Mouse (Mus musculus) CH12.LX (cell line): ENCODE measurements around the gene Tom1. TPM values are rescaled to one million over a fixed set of nuclear protein-coding genes. Genes with fewer than 3 reads are reported as not detected.

Experiments used
- DNase-seq: peaks from one replicate; pipeline ENCODE4 v3.0.0-alpha.2; 2013; ENCODE audit errors: extremely low read depth
- H3K27ac ChIP-seq: 2 replicates; pipeline ENCODE4 v1.5.1; 2012; ENCODE audit warnings: low read depth, mild to moderate bottlenecking, control low read depth, moderate library complexity; ENCODE audit not compliant: insufficient read depth
- H3K27me3 ChIP-seq: replicated peaks from 2 replicates; pipeline ENCODE3; 2012; ENCODE audit warnings: inconsistent platforms
- H3K36me3 ChIP-seq, 2 experiments: replicated peaks in 1 of 2; 2 replicates each; pipeline versions ENCODE3 to v1.6.1; 2012; ENCODE audit warnings: inconsistent platforms in 1 of 2, low read length in 1 of 2, mild to moderate bottlenecking in 1 of 2, mixed read lengths in 1 of 2, moderate library complexity in 1 of 2; ENCODE audit not compliant: control insufficient read depth in 1 of 2, insufficient read depth in 1 of 2
- H3K4me1 ChIP-seq, 2 experiments: 2 replicates each; pipeline ENCODE4 v1.6.1; 2012; ENCODE audit warnings: inconsistent platforms in 1 of 2, moderate library complexity in 1 of 2; ENCODE audit not compliant: insufficient read depth in 2 of 2, control insufficient read depth in 1 of 2
- H3K4me2 ChIP-seq: 2 replicates; pipeline ENCODE4 v1.6.1; 2012; ENCODE audit warnings: low read depth, mild to moderate bottlenecking, control low read depth; ENCODE audit not compliant: poor library complexity, insufficient read depth, severe bottlenecking
- H3K4me3 ChIP-seq, 3 experiments: fragments of 150-350 bp in 1 of 3; sonication (generic) in 1 of 3; replicated peaks in 1 of 3; 2 replicates each; pipeline versions ENCODE3 to v1.5.1; 2011 to 2012; ENCODE audit warnings: low read depth in 2 of 3, low read length in 2 of 3, mild to moderate bottlenecking in 2 of 3, moderate library complexity in 2 of 3, control low read depth in 1 of 3, improper control_type of control experiment in 1 of 3, inconsistent platforms in 1 of 3, mixed read lengths in 1 of 3; ENCODE audit not compliant: poor library complexity in 1 of 3
- H3K79me2 ChIP-seq: replicated peaks from 2 replicates; pipeline ENCODE4 v1.6.1; 2012; ENCODE audit warnings: mild to moderate bottlenecking, moderate library complexity; ENCODE audit not compliant: control insufficient read depth, poor library complexity, insufficient read depth, severe bottlenecking; ENCODE audit errors: extremely low read depth
- H3K9ac ChIP-seq: 2 replicates; pipeline ENCODE4 v1.6.1; 2012; ENCODE audit warnings: low read depth, mild to moderate bottlenecking, control low read depth, moderate library complexity; ENCODE audit not compliant: insufficient read depth
- H3K9me3 ChIP-seq: replicated peaks from 2 replicates; pipeline ENCODE3; 2012; ENCODE audit warnings: low read length, inconsistent platforms, mixed read lengths
- BHLHE40 ChIP-seq: IDR thresholded peaks from 2 replicates; pipeline ENCODE4 v1.6.1; 2011; ENCODE audit warnings: mild to moderate bottlenecking, low read depth, low read length, improper control_type of control experiment
- CHD1 ChIP-seq: IDR thresholded peaks from 2 replicates; pipeline ENCODE4 v1.6.1; 2012; ENCODE audit warnings: low read depth, low read length, improper control_type of control experiment, inconsistent platforms
- CHD2 ChIP-seq: IDR thresholded peaks from 2 replicates; pipeline ENCODE4 v1.6.1; 2011; ENCODE audit warnings: low read length, improper control_type of control experiment
- CTCF ChIP-seq, 2 experiments: IDR thresholded peaks in 1 of 2; conservative IDR thresholded peaks in 1 of 2; 2 replicates each; pipeline ENCODE4 v1.5.1; 2011 to 2012; ENCODE audit warnings: low read depth in 2 of 2, low read length in 2 of 2, improper control_type of control experiment in 1 of 2, inconsistent platforms in 1 of 2, mild to moderate bottlenecking in 1 of 2, moderate library complexity in 1 of 2
- EP300 ChIP-seq: IDR thresholded peaks from 2 replicates; pipeline ENCODE4 v1.6.1; 2011; ENCODE audit warnings: low read length, improper control_type of control experiment
- ETS1 ChIP-seq: conservative IDR thresholded peaks from 2 replicates; pipeline ENCODE4 v1.6.1; 2012; ENCODE audit warnings: low read depth, mild to moderate bottlenecking, inconsistent platforms, low read length, improper control_type of control experiment, moderate library complexity
- GABPA ChIP-seq: IDR thresholded peaks from 2 replicates; pipeline ENCODE4 v1.6.1; 2012; ENCODE audit warnings: low read depth, low read length, improper control_type of control experiment, inconsistent platforms; ENCODE audit not compliant: insufficient replicate concordance
- HCFC1 ChIP-seq: IDR thresholded peaks from 2 replicates; pipeline ENCODE4 v1.6.1; 2012; ENCODE audit warnings: low read depth, mild to moderate bottlenecking, inconsistent platforms, low read length, improper control_type of control experiment
- JUN ChIP-seq: IDR thresholded peaks from 2 replicates; pipeline ENCODE4 v1.6.1; 2011; ENCODE audit warnings: low read depth, mild to moderate bottlenecking, low read length, improper control_type of control experiment, moderate library complexity; ENCODE audit not compliant: insufficient read depth
- JUND ChIP-seq: conservative IDR thresholded peaks from 2 replicates; pipeline ENCODE4 v1.6.1; 2011; ENCODE audit warnings: low read depth, low read length, improper control_type of control experiment
- KAT2A ChIP-seq: IDR thresholded peaks from 2 replicates; pipeline ENCODE4 v1.6.1; 2012; ENCODE audit warnings: low read length, improper control_type of control experiment, inconsistent platforms; ENCODE audit not compliant: insufficient replicate concordance
- MAFK ChIP-seq: IDR thresholded peaks from 2 replicates; pipeline ENCODE4 v1.6.1; 2011; ENCODE audit warnings: low read length, improper control_type of control experiment; ENCODE audit not compliant: insufficient replicate concordance
- MAX ChIP-seq: IDR thresholded peaks from 2 replicates; pipeline ENCODE4 v1.6.1; 2011; ENCODE audit warnings: low read length, improper control_type of control experiment
- MEF2A ChIP-seq: IDR thresholded peaks from 2 replicates; pipeline ENCODE4 v1.6.1; 2014; ENCODE audit warnings: low read depth, mild to moderate bottlenecking, inconsistent platforms, low read length, improper control_type of control experiment, borderline replicate concordance
- NRF1 ChIP-seq: IDR thresholded peaks from 2 replicates; pipeline ENCODE4 v1.6.1; 2014; ENCODE audit warnings: low read depth, mild to moderate bottlenecking, inconsistent platforms, low read length, improper control_type of control experiment, moderate library complexity
- RAD21 ChIP-seq: IDR thresholded peaks from 2 replicates; pipeline ENCODE4 v1.6.1; 2011; ENCODE audit warnings: low read depth, mild to moderate bottlenecking, low read length, improper control_type of control experiment, moderate library complexity
- RCOR1 ChIP-seq: conservative IDR thresholded peaks from 2 replicates; pipeline ENCODE4 v1.6.1; 2012; ENCODE audit warnings: low read depth, mild to moderate bottlenecking, inconsistent platforms, low read length, improper control_type of control experiment
- SIN3A ChIP-seq: IDR thresholded peaks from 2 replicates; pipeline ENCODE4 v1.6.1; 2012; ENCODE audit warnings: low read length, improper control_type of control experiment, inconsistent platforms
- TCF12 ChIP-seq: IDR thresholded peaks from 2 replicates; pipeline ENCODE4 v1.6.1; 2014; ENCODE audit warnings: low read depth, mild to moderate bottlenecking, inconsistent platforms, low read length, improper control_type of control experiment
- UBTF ChIP-seq: IDR thresholded peaks from 2 replicates; pipeline ENCODE4 v1.6.1; 2012; ENCODE audit warnings: low read depth, mild to moderate bottlenecking, inconsistent platforms, low read length, improper control_type of control experiment, moderate library complexity
- USF1 ChIP-seq: IDR thresholded peaks from 2 replicates; pipeline ENCODE4 v1.6.1; 2014; ENCODE audit warnings: low read depth, mild to moderate bottlenecking, inconsistent platforms, low read length, improper control_type of control experiment
- USF2 ChIP-seq: conservative IDR thresholded peaks from 2 replicates; pipeline ENCODE4 v1.6.1; 2011; ENCODE audit warnings: low read depth, low read length, improper control_type of control experiment
- ZMIZ1 ChIP-seq: IDR thresholded peaks from 2 replicates; pipeline ENCODE4 v1.6.1; 2012; ENCODE audit warnings: low read depth, mild to moderate bottlenecking, inconsistent platforms, low read length, improper control_type of control experiment
- dilution Hi-C: fragments of 300-500 bp; cut with MboI; formaldehyde crosslinking; loops from 2 replicates; pipeline ENCODE4 v1.14.3; 2020; ENCODE audit warnings: low sequenced_read_pairs; ENCODE audit not compliant: extremely low pct_unique_long_range_greater_than_20kb, extremely low pct_ligation_motif_present
- in situ Hi-C: fragments of 300-500 bp; cut with MboI; formaldehyde crosslinking; loops from 3 replicates; pipeline ENCODE4 v1.14.3; 2019; ENCODE audit warnings: low sequenced_read_pairs, low pct_ligation_motif_present, low pct_unique_long_range_greater_than_20kb, mixed read lengths
- polyA plus RNA-seq: library from polyadenylated mRNA; unstranded; fragments of >175 nt; gene quantifications from 2 replicates; pipeline ENCODE4 v1.2.1, GENCODE M21; 2012; ENCODE audit warnings: low read depth; ENCODE audit not compliant: insufficient read length
- total RNA-seq, 2 experiments: library from RNA; depleted of rRNA; stranded (reverse); fragments of 300-350 nt in 1 of 2; fragments of >200 nt in 1 of 2; gene quantifications; 2 replicates each; pipeline ENCODE4 v1.2.3; 2012 to 2014

The Tom1 gene
- total and polyA plus RNA-seq, 3 experiments, result 13.4 to 25.3 (median 18.4) TPM

DNA sequence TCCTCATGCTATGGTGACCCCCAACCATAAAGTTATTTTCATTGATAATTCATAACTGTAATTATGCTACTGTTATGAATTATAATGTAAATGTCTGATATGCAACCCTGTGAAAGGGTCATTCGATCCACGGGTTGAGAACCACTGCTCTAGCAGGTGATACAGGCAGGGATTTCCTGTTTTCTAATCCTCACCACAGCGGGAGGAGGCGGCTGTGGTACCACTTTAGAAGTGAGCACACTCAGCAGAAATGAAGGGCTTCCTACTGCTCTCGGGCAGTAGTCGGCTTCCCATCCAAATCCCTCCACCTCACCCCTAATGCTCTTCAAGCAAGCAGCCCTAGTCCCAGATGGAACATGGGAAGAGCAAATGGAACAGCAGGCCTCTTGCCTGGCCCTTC is 26.5 kb downstream of the Tom1 start:
- Histone ChIP-seq H3K79me2 (no peaks in the 10 kb centered on the region), H3K9me3 (no peaks in the 10 kb centered on the region)
- no peak for TF ChIP-seq KAT2A
- TF ChIP-seq HCFC1, result no peak
- no peak for TF ChIP-seq ZMIZ1
- TF ChIP-seq TCF12, result no peak
- no peak for TF ChIP-seq JUND
- no peak for TF ChIP-seq MEF2A
- no peak for TF ChIP-seq RAD21
- no peak for TF ChIP-seq CHD1
- TF ChIP-seq ETS1, result no peak
- no peak for TF ChIP-seq MAX
- TF ChIP-seq RCOR1, result no peak
- TF ChIP-seq EP300, result no peak
- no peak for TF ChIP-seq USF1
- TF ChIP-seq NRF1, result no peak
- TF ChIP-seq SIN3A, result no peak
- TF ChIP-seq JUN, result no peak
- no peak for TF ChIP-seq USF2
- TF ChIP-seq, all 38 proteins: peak for 0
- H3K9ac ChIP-seq, result no peak overlapping the region
- no peak for DNase-seq
- in situ Hi-C loops (no loop called here), dilution Hi-C loops (no loop called here)
- peaks cover 25 to 75% of the 10 kb centered on the region in 2 experiments for H3K36me3 ChIP-seq
- peaks cover 8 to 20% of the 10 kb centered on the region in 2 experiments for H3K4me1 ChIP-seq
- H3K4me3 ChIP-seq, result no peak overlapping the region
- no peaks in the 10 kb centered on the region for H3K27me3 ChIP-seq
- no peak overlapping the region for H3K27ac ChIP-seq
- no peak overlapping the region for H3K4me2 ChIP-seq

DNA sequence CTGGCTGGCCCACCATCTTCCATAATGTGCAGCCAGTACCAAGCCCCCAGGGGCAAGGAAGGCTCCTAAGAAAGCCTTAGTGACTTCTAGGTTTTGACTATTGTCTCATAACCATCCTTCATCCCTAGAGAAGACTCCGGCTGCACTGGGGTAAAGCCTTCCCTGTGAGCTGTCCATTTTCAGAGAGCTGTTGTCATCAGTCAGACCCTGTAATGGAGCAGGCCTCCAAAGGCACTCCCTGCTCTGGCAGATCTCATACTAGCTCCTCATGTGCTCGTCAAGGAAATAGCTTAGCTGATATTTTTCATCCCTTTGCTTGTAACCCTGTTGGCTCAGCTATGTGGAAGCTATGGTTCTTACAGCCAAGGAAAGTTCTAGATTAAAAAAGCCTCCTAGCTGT is 27.3 kb downstream of the Tom1 start:
- H3K36me3 ChIP-seq, result peaks cover 28 to 77% of the 10 kb centered on the region in 2 experiments
- H3K27me3 ChIP-seq, result no peaks in the 10 kb centered on the region
- peaks cover 8 to 20% of the 10 kb centered on the region in 2 experiments for H3K4me1 ChIP-seq
- no peaks in the 10 kb centered on the region for H3K79me2 ChIP-seq
- H3K4me2 ChIP-seq, result no peak overlapping the region
- no peak for TF ChIP-seq USF2
- TF ChIP-seq CTCF (conservative IDR thresholded peaks at IDR 0.05 in 1 of 2, IDR thresholded peaks at IDR 0.05 in 1 of 2; ENCODE audit: low read depth in 2 of 2, low read length in 2 of 2), result no peak
- TF ChIP-seq JUND, result no peak
- no peak for TF ChIP-seq BHLHE40
- no peak for TF ChIP-seq GABPA
- no peak for TF ChIP-seq UBTF
- no peak for TF ChIP-seq CHD2
- no peak for TF ChIP-seq MAFK
- TF ChIP-seq, all 38 proteins: peak for 0
- Histone ChIP-seq H3K4me3 (no peak overlapping the region), H3K9me3 (no peaks in the 10 kb centered on the region), H3K9ac (no peak overlapping the region), H3K27ac (no peak overlapping the region)
- dilution Hi-C loops (no loop called here), in situ Hi-C loops (no loop called here)
- DNase-seq, result no peak
